Mouse (Mus musculus): ENCODE results near the gene Pla2g12a. TPM values are rescaled to one million over a fixed set of nuclear protein-coding genes. Genes with fewer than 3 reads are reported as not detected.

Pla2g12a gene
- polyA plus RNA-seq, 2 experiments, result 16.4 to 27.5 TPM

GRCm38 (mm10) chr3:129877327-129877726 lies 1.1 kb upstream of the Pla2g12a start:
- Histone ChIP-seq H3K4me1 (ENCODE audit: control insufficient read depth, insufficient read depth, low read length) (no peaks in the 10 kb centered on the region; the same call in 1 of the 2 replicates), H3K36me3 (ENCODE audit: control insufficient read depth, insufficient read depth, low read length) (no peaks in the 10 kb centered on the region), H3K9me3 (ENCODE audit: control insufficient read depth, low read length) (no peaks in the 10 kb centered on the region), H3K4me3 (replicated peaks; ENCODE audit: low read length) (no peak overlapping the region), H3K27ac (replicated peaks; ENCODE audit: low read depth, low read length) (no peak overlapping the region), H3K27me3 (ENCODE audit: control insufficient read depth, insufficient read depth, low read length) (no peaks in the 10 kb centered on the region), H3K9ac (ENCODE audit: low read depth, low read length, severe bottlenecking) (no peak overlapping the region), H3K4me2 (replicated peaks; ENCODE audit: low read depth, low read length, severe bottlenecking) (no peak overlapping the region)
- TF ChIP-seq POLR2A (IDR thresholded peaks at IDR 0.05; ENCODE audit: borderline replicate concordance, extremely low read depth, insufficient read depth, insufficient read length), result no peak
- DNase-seq (ENCODE audit: low spot score), result no peak
- WGBS, result 88% methylated on average over 10 of the region's 10 CpGs
- no peak for ATAC-seq (ENCODE audit: low FRiP score, low read depth)

- peak overlapping the region; percentile 70 for H3K9ac ChIP-seq (ENCODE audit: low read depth, low read length, severe bottlenecking)
- H3K36me3 ChIP-seq (ENCODE audit: control insufficient read depth, insufficient read depth, low read length), result no peaks in the 10 kb centered on the region
- peak overlapping the region; percentile 60 for H3K4me3 ChIP-seq (replicated peaks; ENCODE audit: low read length)
- H3K27me3 ChIP-seq (ENCODE audit: control insufficient read depth, insufficient read depth, low read length), result no peaks in the 10 kb centered on the region
- TF ChIP-seq POLR2A (IDR thresholded peaks at IDR 0.05; ENCODE audit: borderline replicate concordance, extremely low read depth, insufficient read depth, insufficient read length), result no peak
- ATAC-seq (ENCODE audit: low FRiP score, low read depth), result peak; percentile 27; the same call in 1 of the 2 replicates
- WGBS, result 2% methylated on average over 20 of the region's 25 CpGs
- peak overlapping the region; percentile 92 for H3K4me2 ChIP-seq (replicated peaks; ENCODE audit: low read depth, low read length, severe bottlenecking)
- H3K4me1 ChIP-seq (ENCODE audit: control insufficient read depth, insufficient read depth, low read length), result no peaks in the 10 kb centered on the region; the same call in 1 of the 2 replicates
- no peak overlapping the region for H3K27ac ChIP-seq (replicated peaks; ENCODE audit: low read depth, low read length)
- DNase-seq (ENCODE audit: low spot score), result peak; percentile 29
- no peaks in the 10 kb centered on the region for H3K9me3 ChIP-seq (ENCODE audit: control insufficient read depth, low read length)
Measured at GRCm38 (mm10) chr3:129879131-129879757, 838 bp downstream of the Pla2g12a start.

- no peaks in the 10 kb centered on the region for H3K9me3 ChIP-seq (ENCODE audit: control insufficient read depth, low read length)
- no peak overlapping the region for H3K4me3 ChIP-seq (replicated peaks; ENCODE audit: low read length)
- DNase-seq (ENCODE audit: low spot score), result no peak
- H3K4me1 ChIP-seq (ENCODE audit: control insufficient read depth, insufficient read depth, low read length), result no peaks in the 10 kb centered on the region; the same call in 1 of the 2 replicates
- H3K4me2 ChIP-seq (replicated peaks; ENCODE audit: low read depth, low read length, severe bottlenecking), result no peak overlapping the region
- 71% methylated on average over 2 of the region's 2 CpGs for WGBS
- no peaks in the 10 kb centered on the region for H3K27me3 ChIP-seq (ENCODE audit: control insufficient read depth, insufficient read depth, low read length)
- H3K27ac ChIP-seq (replicated peaks; ENCODE audit: low read depth, low read length), result no peak overlapping the region
- no peaks in the 10 kb centered on the region for H3K36me3 ChIP-seq (ENCODE audit: control insufficient read depth, insufficient read depth, low read length)
- H3K9ac ChIP-seq (ENCODE audit: low read depth, low read length, severe bottlenecking), result no peak overlapping the region
- no peak for TF ChIP-seq POLR2A (IDR thresholded peaks at IDR 0.05; ENCODE audit: borderline replicate concordance, extremely low read depth, insufficient read depth, insufficient read length)
- ATAC-seq (ENCODE audit: low FRiP score, low read depth), result no peak
Measured at GRCm38 (mm10) chr3:129879913-129880312, 1.5 kb downstream of the Pla2g12a start.

GRCm38 (mm10) chr3:129880925-129881593 lies 2.7 kb downstream of the Pla2g12a start:
- Histone ChIP-seq H3K27me3 (ENCODE audit: control insufficient read depth, insufficient read depth, low read length) (no peaks in the 10 kb centered on the region), H3K4me2 (replicated peaks; ENCODE audit: low read depth, low read length, severe bottlenecking) (no peak overlapping the region), H3K4me1 (ENCODE audit: control insufficient read depth, insufficient read depth, low read length) (no peaks in the 10 kb centered on the region; the same call in 1 of the 2 replicates), H3K27ac (replicated peaks; ENCODE audit: low read depth, low read length) (no peak overlapping the region), H3K9me3 (ENCODE audit: control insufficient read depth, low read length) (no peaks in the 10 kb centered on the region), H3K4me3 (replicated peaks; ENCODE audit: low read length) (no peak overlapping the region), H3K9ac (ENCODE audit: low read depth, low read length, severe bottlenecking) (no peak overlapping the region), H3K36me3 (ENCODE audit: control insufficient read depth, insufficient read depth, low read length) (no peaks in the 10 kb centered on the region)
- ATAC-seq (ENCODE audit: low FRiP score, low read depth) (no peak), DNase-seq (ENCODE audit: low spot score) (no peak)
- WGBS, result 74% methylated on average over 8 of the region's 8 CpGs
- no peak for TF ChIP-seq POLR2A (IDR thresholded peaks at IDR 0.05; ENCODE audit: borderline replicate concordance, extremely low read depth, insufficient read depth, insufficient read length)

- no peak for TF ChIP-seq POLR2A (IDR thresholded peaks at IDR 0.05; ENCODE audit: borderline replicate concordance, extremely low read depth, insufficient read depth, insufficient read length)
Measured at GRCm38 (mm10) chr3:129885577-129885976, 7.2 kb downstream of the Pla2g12a start.

More at GRCm38 (mm10) chr3:129885577-129885976, 7.2 kb downstream of the Pla2g12a start:
- DNase-seq (ENCODE audit: low spot score), result no peak
- WGBS, result 91% methylated on average over 9 of the region's 9 CpGs
- H3K9ac ChIP-seq (ENCODE audit: low read depth, low read length, severe bottlenecking), result no peak overlapping the region
- H3K27me3 ChIP-seq (ENCODE audit: control insufficient read depth, insufficient read depth, low read length), result no peaks in the 10 kb centered on the region
- H3K27ac ChIP-seq (replicated peaks; ENCODE audit: low read depth, low read length), result no peak overlapping the region
- H3K4me3 ChIP-seq (replicated peaks; ENCODE audit: low read length), result no peak overlapping the region
- H3K4me2 ChIP-seq (replicated peaks; ENCODE audit: low read depth, low read length, severe bottlenecking), result no peak overlapping the region
- H3K36me3 ChIP-seq (ENCODE audit: control insufficient read depth, insufficient read depth, low read length), result peaks cover 2% of the 10 kb centered on the region
- no peaks in the 10 kb centered on the region for H3K9me3 ChIP-seq (ENCODE audit: control insufficient read depth, low read length)
- H3K4me1 ChIP-seq (ENCODE audit: control insufficient read depth, insufficient read depth, low read length), result no peaks in the 10 kb centered on the region
- ATAC-seq (ENCODE audit: low FRiP score, low read depth), result no peak
